Mouse (Mus musculus): ENCODE measurements around the gene Kcnk6.
"Not testable (repeated sequence)": the region's sequence is repeated elsewhere in the genome, so short reads cannot be mapped to it uniquely, and the experiment has no call there.

Kcnk6 gene

DNA sequence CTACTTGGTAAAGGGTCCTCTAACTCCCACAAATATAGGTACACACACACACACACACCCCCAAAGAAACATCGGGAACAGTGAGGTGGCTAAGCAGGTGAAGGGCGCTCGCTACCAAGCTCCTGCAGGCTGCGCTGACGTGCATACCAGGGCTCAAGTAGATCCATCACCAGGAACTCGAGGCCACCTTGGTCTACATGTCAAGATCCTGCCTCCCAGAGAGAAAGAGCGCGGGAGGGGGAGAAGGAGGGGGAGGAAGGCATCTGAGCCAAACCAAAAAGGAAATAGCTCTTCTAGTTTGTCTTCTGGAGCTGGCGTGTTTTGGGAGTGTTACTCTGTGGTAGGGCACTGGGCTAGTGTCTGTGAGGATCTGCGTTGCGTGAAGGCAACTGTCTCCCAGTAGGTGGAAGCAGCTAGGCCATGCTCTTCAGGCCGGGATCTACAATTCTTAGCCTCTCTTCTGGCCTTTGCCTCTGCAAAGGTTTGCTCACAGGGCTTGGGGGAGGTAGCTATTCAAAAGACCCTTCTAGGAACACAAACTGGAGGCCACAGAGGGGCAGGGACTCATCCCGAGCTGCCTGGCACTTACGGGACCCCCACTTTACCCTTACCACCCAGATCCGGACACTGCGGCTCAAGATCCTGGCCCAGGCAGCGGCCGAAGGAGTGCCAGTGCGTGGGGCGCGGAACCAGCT lies 14.5 kb upstream of the Kcnk6 start:
- no peak for DNase-seq

DNA sequence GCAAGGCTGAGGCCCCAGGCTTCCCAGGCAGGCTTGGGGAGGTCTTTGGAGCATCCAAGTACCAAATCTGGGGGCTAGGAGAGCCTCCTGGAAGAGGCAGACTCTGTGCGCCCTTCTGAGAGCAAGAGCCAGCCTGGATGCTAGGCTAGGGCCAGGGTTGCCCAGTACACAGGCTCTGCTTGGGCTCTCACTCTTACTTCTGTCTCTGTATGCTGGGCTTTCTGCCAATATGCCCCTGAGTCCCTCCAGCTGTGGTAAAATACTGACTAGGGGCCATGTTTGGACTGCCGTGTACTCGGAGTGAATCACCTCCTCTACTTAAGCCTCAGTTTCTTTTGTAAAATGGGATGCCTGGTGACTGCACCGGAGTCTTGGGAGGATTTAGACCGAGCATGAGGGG lies 13.7 kb upstream of the Kcnk6 start:
- DNase-seq, result no peak

DNA sequence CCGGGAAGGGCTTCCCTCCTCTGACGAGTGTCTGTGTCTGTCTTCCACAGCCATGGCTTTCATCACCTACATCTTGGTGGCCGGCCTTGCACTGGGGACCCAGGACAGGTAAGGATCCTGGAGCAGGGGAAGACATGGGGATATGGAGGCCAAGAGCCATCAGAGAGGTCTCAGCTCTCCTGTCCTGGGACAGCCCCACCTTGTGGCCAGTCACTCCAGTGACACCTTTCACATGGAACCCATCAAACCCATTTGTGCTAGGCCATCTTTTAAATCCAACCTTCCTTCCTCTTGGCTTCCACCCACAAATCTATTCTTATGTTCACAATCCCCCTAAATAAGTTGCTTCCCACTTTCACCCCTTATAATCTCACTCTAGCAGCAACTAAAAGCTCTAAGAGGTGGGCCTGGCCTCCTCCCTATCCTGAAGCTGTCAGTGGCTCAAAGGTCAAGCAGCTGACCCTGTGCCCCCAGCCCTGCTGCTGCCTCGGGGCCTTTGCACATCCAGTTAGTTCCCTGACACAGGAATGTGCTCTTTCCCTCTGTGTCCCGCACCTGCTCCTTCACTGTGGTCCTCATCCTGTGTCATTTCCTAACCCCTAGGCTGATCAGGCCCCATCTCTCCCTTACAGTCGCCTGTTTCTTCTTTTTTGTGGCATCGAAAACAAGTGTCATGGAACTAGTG lies 12.6 kb upstream of the Kcnk6 start:
- no peak for DNase-seq

DNA sequence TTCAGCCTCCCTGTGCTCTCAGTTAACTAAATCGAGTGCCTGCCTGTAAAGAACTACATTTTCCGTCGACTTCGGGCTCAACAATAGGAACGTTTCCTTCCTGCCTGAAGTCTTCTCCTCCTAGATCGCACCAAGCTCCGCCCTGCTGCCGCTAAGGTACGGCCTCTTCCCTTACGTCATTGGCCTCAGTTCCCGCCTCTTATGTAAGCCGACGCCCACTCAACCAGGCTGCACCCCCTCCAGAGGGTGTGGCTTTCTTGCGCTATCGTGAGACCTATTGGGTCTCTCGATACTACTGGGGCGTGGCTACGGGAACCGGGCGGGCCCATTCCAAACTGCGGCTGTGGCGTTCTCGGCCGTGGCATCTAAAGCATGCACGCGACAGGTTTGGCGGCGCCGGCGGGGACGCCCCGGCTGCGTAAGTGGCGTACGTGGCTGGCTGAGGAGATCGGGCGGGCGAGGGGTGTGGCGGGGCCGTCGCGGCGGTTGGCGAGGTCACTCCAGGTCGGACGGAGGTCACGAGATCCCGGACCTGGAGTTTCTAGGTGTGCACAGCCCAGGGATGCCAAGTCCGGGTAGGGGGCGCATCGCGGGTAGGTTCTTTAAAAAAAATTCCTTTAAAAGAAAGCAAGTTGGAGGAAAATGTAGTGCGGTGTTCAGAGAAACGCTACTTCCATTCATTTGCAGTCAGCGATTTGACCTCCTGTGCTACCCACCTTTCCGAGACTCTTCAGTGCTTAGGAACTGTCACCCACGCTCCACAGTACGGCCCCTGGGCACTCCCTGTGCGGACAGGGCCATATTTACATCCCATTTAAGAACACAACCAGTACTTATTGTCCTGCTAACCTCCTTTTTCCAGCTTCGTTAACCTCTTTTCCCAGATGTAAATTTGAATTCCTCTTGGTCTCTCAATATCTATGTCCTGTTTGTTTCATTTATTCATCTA lies 6.0 kb upstream of the Kcnk6 start, which contains the start of gene Yif1b:
Gene Yif1b, plus strand, starts transcription at position 311 of the 949 bp plus-strand sequence.
- peak; percentile 97 for DNase-seq

DNA sequence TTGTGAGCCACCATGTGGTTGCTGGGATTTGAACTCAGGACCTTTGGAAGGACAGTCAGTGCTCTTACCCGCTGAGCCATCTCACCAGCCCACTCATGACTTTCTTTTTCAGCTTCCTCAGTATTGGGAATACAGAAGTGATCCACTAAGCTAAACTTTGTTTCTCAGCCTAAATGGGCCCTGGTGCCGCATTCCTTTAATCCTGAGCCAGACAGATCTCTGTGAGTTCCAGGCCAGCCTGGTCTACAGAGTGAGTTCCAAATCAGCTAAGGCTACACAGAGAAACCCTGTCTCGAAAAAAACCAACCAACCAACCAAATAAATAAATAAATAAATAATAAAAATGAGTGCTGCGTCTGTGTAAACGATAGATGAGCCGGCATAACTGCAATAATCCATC lies 5.3 kb upstream of the Kcnk6 start:
- not testable (repeated sequence) for DNase-seq

DNA sequence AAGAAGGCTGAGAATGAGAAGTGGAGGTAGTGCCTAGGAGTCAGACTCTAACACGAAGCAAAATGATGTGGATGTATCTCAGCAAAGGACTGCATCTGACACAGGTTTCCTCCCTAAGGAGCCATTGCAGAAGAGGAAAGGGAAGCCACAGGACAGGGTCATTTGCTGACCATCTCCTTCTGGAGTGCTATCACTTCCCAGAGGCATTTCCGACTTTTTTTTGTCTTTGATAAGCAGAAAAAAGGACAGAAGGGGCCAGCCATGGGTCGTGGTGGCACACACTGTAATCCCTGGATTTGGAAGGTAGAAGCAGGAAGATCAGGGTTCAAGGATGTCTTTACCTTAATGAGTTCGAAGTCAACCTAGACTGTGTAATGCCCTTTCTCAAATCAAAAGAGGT lies 4.3 kb upstream of the Kcnk6 start:
- no peak for DNase-seq

DNA sequence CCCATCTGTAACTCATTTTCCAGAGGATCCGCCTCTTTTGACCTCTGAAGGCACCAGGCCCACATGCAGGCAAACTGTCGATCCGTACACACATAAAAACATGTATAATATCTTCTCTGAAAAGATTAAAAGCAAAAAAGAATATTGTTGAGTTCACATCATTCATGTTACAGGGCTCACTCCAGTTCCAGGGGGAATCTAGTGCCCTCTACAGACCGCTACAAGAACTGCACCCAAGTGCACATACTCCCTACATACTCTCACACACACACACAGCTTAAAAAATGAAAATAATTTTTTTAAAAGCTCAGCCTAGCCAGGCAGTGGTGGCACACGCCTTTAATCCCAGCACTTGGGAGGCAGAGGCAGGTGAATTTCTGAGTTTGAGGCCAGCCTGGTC lies 2.3 kb upstream of the Kcnk6 start:
- DNase-seq, result no peak

DNA sequence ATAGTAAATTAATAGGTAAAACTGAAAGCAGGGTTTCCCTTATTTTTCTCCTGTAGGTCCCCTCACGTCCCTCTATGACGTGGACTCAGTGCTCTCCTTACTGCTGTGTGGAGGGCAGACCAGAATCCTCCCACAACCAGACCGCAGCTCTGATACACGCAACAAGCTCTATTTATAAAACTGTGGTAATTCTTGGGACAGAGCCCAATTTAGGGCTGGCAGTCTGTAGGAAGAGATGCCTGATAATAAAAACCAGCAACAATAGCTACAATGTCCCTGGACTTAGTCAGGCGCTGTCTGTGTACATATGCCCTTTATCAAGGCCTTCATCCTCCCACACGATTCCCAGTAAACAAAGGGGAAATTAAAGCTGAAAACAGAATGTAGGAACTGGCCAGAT lies 1.4 kb upstream of the Kcnk6 start:
- no peak for DNase-seq

DNA sequence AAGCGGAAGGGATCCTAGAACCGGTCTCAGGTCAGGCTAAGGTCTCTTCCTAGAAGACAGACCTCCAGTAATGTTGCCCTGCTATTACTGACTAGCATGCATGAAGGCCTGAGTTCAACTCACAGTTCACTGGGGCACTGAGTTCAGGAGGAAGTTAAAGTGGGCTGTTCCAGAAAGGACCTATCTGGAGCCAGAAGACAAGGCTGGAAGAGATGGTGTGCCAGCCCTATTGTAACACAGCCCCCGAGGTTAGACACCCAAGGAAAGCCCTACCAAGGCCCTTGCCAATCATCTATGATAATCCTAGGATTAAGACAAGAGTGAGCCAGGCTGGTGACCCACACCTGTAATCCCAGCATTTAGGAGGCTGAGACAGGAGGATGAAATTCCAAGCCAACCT lies 798 bp downstream of the Kcnk6 start:
- DNase-seq, result no peak

DNA sequence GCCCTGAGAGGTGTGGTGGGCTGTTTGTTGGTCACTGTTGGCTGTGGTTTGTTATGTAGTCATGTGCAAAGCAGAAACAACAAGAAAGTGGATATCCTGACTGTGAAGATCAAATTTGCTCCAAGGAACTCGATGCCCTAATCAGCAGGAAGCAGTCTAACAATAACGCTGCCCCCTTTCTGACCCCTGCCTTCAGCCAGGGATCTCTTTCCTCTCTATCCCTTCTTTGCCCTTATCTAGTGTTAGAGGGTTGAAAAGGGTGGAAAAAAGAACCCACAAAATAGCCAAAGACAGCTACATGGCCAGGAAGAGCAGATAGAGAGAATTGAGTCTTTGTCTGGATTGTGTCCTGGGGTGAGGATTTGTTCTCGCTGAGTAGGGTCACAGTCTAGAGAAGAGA lies 1.8 kb downstream of the Kcnk6 start:
- no peak for DNase-seq

DNA sequence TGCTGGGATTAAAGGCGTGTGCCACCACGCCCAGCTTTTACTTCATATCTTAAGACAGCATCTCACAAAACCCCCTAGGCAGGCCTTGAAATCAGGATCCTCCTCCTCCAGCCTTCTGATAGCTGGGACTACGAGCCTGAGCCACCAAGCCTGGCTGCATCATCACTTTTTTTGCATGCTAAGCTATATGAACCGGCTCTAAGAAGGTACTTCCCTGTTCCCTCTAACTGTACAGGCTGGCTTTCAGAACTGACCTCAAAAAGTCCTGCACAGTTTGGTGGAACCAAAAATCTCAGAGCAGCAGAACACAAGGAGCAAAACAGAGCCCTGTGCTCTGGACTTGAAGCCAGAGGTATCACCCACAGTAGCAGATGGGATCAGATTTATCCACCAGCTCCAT lies 4.1 kb downstream of the Kcnk6 start:
- no peak for DNase-seq

DNA sequence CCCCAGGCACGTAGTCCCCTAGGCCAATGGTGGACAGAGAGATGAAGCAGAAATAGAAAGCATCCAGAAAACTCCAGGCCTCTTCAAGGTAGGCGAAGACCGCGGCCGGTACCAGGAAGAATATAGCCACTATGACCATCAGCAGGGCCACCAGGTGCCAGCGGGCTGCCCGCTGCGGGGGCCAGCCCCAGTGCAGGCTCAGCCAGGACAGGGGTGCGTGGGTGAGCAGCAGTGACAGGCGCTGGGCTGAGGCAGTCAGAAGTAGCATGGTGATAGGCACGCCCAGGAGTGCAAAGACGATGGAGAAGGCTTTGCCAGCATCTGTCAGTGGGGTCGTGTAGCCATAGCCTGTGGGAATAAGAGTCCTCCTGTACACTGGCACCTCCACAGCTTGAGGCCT lies 6.8 kb downstream of the Kcnk6 start:
- DNase-seq, result no peak

DNA sequence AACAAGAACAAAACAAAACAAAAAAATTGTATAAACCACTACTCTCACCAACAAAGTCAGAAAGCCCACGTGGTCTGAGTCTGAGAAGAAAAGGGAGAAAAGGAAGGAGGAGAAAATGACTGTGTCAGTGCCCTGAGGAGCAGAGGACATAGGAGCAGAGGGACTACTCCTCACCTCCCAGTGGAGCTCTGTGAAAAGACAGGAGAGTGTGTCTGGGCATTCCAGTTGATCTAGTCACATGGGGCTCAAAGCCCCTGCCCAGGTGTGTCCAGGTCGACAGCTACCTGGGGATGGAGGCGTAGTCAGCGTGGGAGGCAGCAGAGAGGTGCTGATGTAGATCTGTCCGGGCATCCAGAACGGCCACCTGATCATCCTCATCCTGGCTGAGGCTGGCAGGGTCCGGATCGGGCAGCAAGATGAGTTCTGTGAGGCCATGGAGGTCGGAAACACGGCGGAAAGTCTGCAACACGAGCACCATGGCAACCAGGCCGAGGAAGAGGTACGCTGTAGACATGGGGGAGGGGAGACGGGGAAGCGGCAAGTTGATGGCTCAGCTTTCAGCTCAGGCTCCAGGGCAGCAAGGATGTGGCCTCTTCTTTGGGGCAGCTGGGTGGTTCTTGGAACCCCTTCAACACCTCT lies 7.4 kb downstream of the Kcnk6 start:
- peak; percentile 54 for DNase-seq

DNA sequence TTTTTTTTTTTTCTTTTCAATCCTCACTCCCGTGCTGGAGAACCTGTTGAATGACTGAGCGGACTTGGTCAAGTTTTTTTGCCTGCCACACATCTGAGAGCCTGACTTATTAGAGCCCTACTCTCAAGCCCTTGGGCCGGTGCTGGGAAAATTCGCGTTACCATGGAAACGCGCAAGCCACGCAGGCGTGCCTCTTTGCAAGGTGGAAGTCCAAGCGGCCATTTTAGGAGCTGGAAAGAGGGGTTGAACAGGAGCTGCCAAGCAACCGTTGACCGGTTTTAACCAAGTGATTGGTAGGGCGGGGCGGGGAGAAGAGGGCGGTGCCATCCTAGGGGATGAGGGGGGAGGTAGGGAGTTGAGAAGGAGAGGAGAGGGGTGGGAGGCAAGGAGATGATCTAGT lies 17.5 kb downstream of the Kcnk6 start:
- DNase-seq, result no peak

DNA sequence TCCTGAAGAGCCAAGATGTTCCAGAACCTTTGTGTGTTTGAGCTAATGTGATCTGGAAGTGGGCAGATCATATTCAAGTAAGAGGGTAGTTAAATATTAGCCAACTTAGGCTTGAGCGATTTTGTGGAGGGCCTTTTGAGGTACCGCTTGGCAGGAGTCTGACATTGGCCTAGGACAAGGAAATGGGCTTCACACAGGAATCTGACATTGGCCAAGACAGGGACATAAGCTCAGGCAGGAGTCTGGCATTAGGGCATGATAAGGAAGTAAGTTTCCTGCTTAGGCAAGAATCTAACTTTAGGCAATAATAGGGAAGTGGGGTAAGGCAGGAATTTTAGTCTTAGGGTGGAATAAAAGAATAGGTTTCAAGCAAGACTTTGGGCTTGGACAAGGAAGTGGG lies 18.1 kb downstream of the Kcnk6 start:
- no peak for DNase-seq

DNA sequence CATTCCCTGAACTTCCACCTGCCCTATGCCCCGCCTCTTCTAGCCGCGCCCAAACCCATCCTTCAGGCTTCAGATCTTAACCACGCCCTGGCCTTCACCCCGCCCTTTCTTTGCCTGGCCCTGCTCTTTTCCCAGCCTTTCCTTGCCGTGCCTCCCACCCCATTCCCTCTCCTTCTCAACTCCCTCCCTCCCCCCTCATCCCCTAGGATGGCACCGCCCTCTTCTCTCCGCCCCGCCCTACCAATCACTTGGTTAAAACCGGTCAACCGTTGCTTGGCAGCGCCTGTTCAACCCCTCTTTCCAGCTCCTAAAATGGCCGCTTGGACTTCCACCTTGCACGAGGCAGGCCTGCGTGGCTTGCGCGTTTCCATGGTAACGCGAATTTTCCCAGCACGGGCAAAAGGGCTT lies 18.6 kb downstream of the Kcnk6 start, which contains the start of gene Catsperg1:
Gene Catsperg1, minus strand, starts transcription at position 361 of the 408 bp plus-strand sequence.
- no peak for DNase-seq

DNA sequence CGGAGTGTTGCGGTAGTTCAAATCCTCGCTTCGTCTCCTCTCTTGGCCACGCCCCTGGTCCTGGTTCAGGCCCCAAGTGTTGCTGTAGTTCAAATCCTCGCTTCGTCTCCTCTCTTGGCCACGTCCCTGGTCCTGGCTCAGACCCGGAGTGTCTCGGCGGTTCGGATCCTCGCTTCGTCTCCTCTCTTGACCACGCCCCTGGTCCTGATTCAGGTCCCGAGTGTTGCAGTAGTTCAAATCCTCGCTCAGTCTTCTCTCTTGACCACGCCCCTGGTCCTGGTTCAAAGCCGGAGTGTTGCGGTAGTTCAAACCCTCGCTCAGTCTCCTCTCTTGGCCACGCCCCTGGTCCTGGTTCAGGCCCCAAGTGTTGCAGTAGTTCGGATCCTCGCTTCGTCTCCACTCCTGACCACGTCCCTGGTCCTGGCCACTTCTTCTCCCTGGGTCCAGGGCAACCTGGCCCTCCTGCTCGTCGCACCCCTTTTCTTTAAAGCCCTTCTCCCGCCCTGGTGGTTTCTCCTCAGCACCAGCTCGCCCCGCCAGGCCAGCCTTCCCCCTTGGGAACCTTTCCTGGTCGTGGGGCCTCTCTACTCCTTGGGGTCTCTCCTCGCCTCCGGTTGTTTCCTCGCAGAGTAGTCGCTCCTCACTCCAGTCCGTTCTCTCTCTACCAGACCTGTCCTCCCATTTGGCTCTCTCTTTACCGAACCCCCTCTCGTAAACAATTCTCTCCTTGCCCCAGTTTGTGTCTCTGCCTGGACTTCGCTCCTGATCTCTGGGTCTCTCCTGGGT lies 19.3 kb downstream of the Kcnk6 start:
- DNase-seq, result not testable (repeated sequence)

DNA sequence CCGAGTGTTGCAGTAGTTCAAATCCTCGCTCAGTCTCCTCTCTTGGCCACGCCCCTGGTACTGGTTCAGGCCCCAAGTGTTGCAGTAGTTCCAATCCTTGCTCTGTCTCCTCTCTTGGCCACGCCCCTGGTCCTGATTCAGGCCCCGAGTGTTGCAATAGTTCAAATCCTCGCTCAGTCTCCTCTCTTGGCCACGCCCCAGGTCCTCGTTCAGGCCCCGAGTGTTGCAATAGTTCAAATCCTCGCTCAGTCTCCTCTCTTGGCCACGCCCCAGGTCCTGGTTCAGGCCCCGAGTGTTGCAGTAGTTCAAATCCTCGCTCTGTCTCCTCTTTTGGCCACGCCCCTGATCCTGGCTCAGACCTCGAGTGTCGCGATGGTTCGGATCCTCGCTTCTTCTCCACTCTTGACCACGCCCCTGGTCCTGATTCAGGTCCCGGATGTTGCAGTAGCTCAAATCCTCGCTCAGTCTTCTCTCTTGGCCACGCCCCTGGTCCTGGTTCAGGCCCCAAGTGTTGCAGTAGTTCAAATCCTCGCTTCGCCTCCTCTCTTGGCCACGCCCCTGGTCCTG lies 20.0 kb downstream of the Kcnk6 start:
- DNase-seq, result no peak

DNA sequence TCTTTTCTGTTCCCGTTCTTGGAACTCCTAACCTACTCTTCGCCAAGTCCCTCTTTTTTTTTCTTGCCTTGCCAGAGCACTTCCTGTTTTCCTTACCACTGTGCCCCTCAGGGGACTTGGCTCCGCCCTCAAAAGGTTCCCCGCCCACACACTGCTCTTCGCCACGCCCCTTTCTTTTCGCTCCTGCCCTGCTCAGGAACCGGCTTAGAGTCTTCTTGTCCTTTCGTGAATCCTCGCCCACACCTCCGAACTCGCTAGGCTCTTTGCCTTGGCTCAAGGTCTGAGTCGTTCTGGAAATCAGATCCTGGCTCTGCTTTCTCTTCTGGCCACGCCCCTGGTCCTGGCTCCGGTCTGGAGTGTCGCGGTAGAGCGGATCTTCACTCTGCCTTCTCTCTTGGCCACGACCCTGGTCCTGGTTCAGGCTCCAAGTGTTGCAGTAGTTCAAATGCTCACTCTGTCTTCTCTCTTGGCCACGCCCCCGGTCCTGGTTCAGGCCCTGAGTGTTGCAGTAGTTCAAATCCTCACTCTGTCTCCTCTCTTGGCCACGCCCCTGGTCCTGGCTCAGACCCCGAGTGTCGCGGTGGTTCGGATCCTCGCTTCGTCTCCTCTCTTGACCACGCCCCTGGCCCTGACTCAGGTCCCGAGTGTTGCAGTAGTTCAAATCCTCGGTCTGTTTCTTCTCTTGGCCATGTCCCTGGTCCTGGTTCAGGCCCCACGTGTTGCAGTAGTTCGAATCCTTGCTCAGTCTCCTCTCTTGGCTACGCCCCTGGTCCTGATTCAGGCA lies 20.7 kb downstream of the Kcnk6 start:
- peak; percentile 56 for DNase-seq

DNA sequence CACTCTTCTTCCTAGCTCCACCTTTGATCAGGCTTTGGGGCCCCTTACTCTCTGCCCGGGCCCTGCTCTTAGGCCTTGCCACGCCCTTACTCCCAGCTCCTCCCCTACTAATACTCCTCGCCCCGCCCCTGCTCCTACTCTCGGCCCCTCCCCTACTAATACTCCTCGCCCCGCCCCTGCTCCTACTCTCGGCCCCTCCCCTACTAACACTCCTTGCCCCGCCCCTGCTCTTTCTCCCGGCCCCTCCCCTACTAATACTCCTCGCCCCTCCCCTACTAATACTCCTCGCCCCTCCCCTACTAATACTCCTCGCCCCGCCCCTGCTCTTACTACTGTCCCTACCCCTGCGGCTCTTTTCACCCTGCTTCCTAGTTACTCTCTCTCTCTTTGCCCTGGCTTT lies 21.3 kb downstream of the Kcnk6 start:
- not testable (repeated sequence) for DNase-seq

DNA sequence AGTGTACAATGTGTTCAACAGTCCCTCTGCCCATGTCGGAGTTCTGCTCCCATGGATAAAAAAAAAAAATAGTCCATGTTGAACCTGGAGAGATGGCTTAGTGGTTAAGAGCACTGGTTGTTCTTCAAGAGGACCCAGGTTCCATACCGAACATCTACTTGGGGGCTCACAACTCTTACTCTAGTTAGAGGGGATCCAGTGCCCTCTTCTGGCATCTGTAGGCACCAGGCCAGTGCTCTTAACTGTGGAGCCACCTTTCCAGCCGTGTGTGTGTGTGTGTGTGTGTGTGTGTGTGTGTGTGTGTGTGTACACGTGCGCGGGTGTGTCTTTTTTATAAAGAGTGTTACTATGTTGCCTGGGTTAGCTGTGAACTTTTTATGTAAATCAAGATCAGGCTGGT lies 29.7 kb downstream of the Kcnk6 start:
- DNase-seq, result no peak
